Mouse (Mus musculus): Measurements from ENCODE around the gene Pnmal2. TPM values are rescaled to one million over a fixed set of nuclear protein-coding genes. Genes with fewer than 3 reads are reported as not detected.

The Pnmal2 gene
- total RNA-seq (2012; rRNA removed) = not detected in 2 replicates
- polyA plus RNA-seq (2012; ENCODE audit: insufficient read depth in 1 of 2, insufficient read length in 2 of 2, low read depth in 1 of 2, low replicate concordance in 2 of 2, missing spikeins in 1 of 2) = under 1 TPM in 1 of 2 experiments, not detected in 1; 0.07 TPM

GRCm38 (mm10) chr7:16944061-16944807 lies at the start of gene Pnmal2:
TSS of gene Pnmal2 (plus strand) at chr7:16944682.
- Histone ChIP-seq H3K27me3 (ENCODE audit: control insufficient read depth in 1 of 2, insufficient read depth in 2 of 2, low read length in 2 of 2) (no peaks in the 10 kb centered on the region), H3K9me3 (replicated peaks; ENCODE audit: insufficient read depth, low read length) (no peaks in the 10 kb centered on the region), H3K9ac (ENCODE audit: control insufficient read depth, low read depth, low read length, poor library complexity, severe bottlenecking) (no peak within 1 kb of the TSS), H3K4me1 (ENCODE audit: control insufficient read depth in 1 of 2, insufficient read depth in 2 of 2, low read length in 2 of 2) (no peaks in the 10 kb centered on the region), H3K36me3 (ENCODE audit: control insufficient read depth in 1 of 2, insufficient read depth in 2 of 2, low read length in 2 of 2) (no peaks in the 10 kb centered on the region), H3K79me2 (ENCODE audit: control insufficient read depth, insufficient read depth, low read length, poor library complexity) (no peaks in the 10 kb centered on the region), H3K4me3 (ENCODE audit: control insufficient read depth in 1 of 2, insufficient read depth in 1 of 2, low read depth in 2 of 2, low read length in 2 of 2) (no peak within 1 kb of the TSS), H3K27ac (ENCODE audit: control insufficient read depth, low read depth, low read length) (no peak within 1 kb of the TSS)
- TF ChIP-seq NRF1 (IDR thresholded peaks at IDR 0.05; ENCODE audit: insufficient read depth, low read depth, low read length, poor library complexity, severe bottlenecking) = no peak
- TF ChIP-seq KAT2A (conservative IDR thresholded peaks at IDR 0.05; ENCODE audit: low read depth, low read length) = no peak
- TF ChIP-seq GATA1 (IDR thresholded peaks at IDR 0.05; ENCODE audit: low read depth, low read length) = no peak
- no peak for TF ChIP-seq SMC3 (IDR thresholded peaks at IDR 0.05; ENCODE audit: low read depth, low read length)
- no peak for TF ChIP-seq ETS1 (IDR thresholded peaks at IDR 0.05; ENCODE audit: low read depth, low read length)
- no peak for TF ChIP-seq POLR2AphosphoS2 (IDR thresholded peaks at IDR 0.05; ENCODE audit: low read length)
- TF ChIP-seq ZNF384 (IDR thresholded peaks at IDR 0.05; ENCODE audit: low read depth, low read length) = no peak
- TF ChIP-seq NELFE (IDR thresholded peaks at IDR 0.05; ENCODE audit: low read depth, low read length) = no peak
- no peak for TF ChIP-seq RAD21 (IDR thresholded peaks at IDR 0.05; ENCODE audit: low read depth, low read length)
- no peak for TF ChIP-seq BHLHE40 (IDR thresholded peaks at IDR 0.05; ENCODE audit: borderline replicate concordance, low read depth, low read length)
- no peak for TF ChIP-seq CHD2 (IDR thresholded peaks at IDR 0.05; ENCODE audit: low read length)
- no peak for DNase-seq (ENCODE audit: low read depth, low spot score)

GRCm38 (mm10) chr7:16895000-16895399 lies 49.5 kb upstream of the Pnmal2 start:
- Histone ChIP-seq H3K4me3 (ENCODE audit: control insufficient read depth in 1 of 2, insufficient read depth in 1 of 2, low read depth in 2 of 2, low read length in 2 of 2) (peak overlapping the region; percentile 55 to 69), H3K79me2 (ENCODE audit: control insufficient read depth, insufficient read depth, low read length, poor library complexity) (no peaks in the 10 kb centered on the region), H3K27ac (ENCODE audit: control insufficient read depth, low read depth, low read length) (no peak overlapping the region), H3K36me3 (ENCODE audit: control insufficient read depth in 1 of 2, insufficient read depth in 2 of 2, low read length in 2 of 2) (no peaks in the 10 kb centered on the region), H3K4me1 (ENCODE audit: control insufficient read depth in 1 of 2, insufficient read depth in 2 of 2, low read length in 2 of 2) (peaks cover 0 to 10% of the 10 kb centered on the region in 2 experiments; a peak in 2 of 4 replicates), H3K9me3 (replicated peaks; ENCODE audit: insufficient read depth, low read length) (no peaks in the 10 kb centered on the region), H3K27me3 (ENCODE audit: control insufficient read depth in 1 of 2, insufficient read depth in 2 of 2, low read length in 2 of 2) (peaks cover 0 to 3% of the 10 kb centered on the region in 2 experiments; a peak in 2 of 4 replicates), H3K9ac (ENCODE audit: control insufficient read depth, low read depth, low read length, poor library complexity, severe bottlenecking) (peak overlapping the region; percentile 60)
- DNase-seq (ENCODE audit: low read depth, low spot score) = peak; percentile 79
- TF ChIP-seq JUND (IDR thresholded peaks at IDR 0.05; ENCODE audit: low read depth, low read length) (no peak), MYB (IDR thresholded peaks at IDR 0.05; ENCODE audit: low read depth, low read length) (no peak), MEF2A (IDR thresholded peaks at IDR 0.05; ENCODE audit: extremely low read depth, insufficient replicate concordance, low read depth, low read length, poor library complexity, severe bottlenecking) (no peak), GABPA (IDR thresholded peaks at IDR 0.05; ENCODE audit: low read depth, low read length) (no peak), HCFC1 (IDR thresholded peaks at IDR 0.05; ENCODE audit: low read depth, low read length) (no peak), SIN3A (IDR thresholded peaks at IDR 0.05; ENCODE audit: low read length) (peak; percentile 67), ELF1 (IDR thresholded peaks at IDR 0.05; ENCODE audit: low read depth, low read length) (no peak), POLR2AphosphoS5 (IDR thresholded peaks at IDR 0.05; ENCODE audit: borderline replicate concordance, low read depth, low read length) (no peak), CHD2 (IDR thresholded peaks at IDR 0.05; ENCODE audit: low read length) (no peak), UBTF (IDR thresholded peaks at IDR 0.05; ENCODE audit: borderline replicate concordance, insufficient read depth, low read depth, low read length) (no peak), NRF1 (IDR thresholded peaks at IDR 0.05; ENCODE audit: insufficient read depth, low read depth, low read length, poor library complexity, severe bottlenecking) (no peak), ZMIZ1 (IDR thresholded peaks at IDR 0.05; ENCODE audit: low read depth, low read length) (no peak), RAD21 (IDR thresholded peaks at IDR 0.05; ENCODE audit: low read depth, low read length) (peak; percentile 48), USF1 (IDR thresholded peaks at IDR 0.05; ENCODE audit: low read depth, low read length) (no peak), E2F4 (IDR thresholded peaks at IDR 0.05; ENCODE audit: borderline replicate concordance, low read depth, low read length) (0 out of 2 replicates have a peak, but pooled peaks have one; percentile 69), TAL1 (IDR thresholded peaks at IDR 0.05; ENCODE audit: low read length) (no peak), NELFE (IDR thresholded peaks at IDR 0.05; ENCODE audit: low read depth, low read length) (no peak), RCOR1 (IDR thresholded peaks at IDR 0.05; ENCODE audit: low read depth, low read length) (no peak), SMC3 (IDR thresholded peaks at IDR 0.05; ENCODE audit: low read depth, low read length) (peak; percentile 84), TBP (IDR thresholded peaks at IDR 0.05; ENCODE audit: low read depth, low read length) (no peak), ZNF384 (IDR thresholded peaks at IDR 0.05; ENCODE audit: low read depth, low read length) (no peak), GATA1 (IDR thresholded peaks at IDR 0.05; ENCODE audit: low read depth, low read length) (no peak), KAT2A (conservative IDR thresholded peaks at IDR 0.05; ENCODE audit: low read depth, low read length) (no peak), MAZ (IDR thresholded peaks at IDR 0.05; ENCODE audit: low read depth, low read length) (peak; percentile 58; the same call in 1 of the 2 replicates), MXI1 (IDR thresholded peaks at IDR 0.05; ENCODE audit: low read depth, low read length) (peak; percentile 62; the same call in 1 of the 2 replicates), ETS1 (IDR thresholded peaks at IDR 0.05; ENCODE audit: low read depth, low read length) (no peak)
